ENCODE assay signal across 16 mouse cellular contexts in the genomic region with DNA sequence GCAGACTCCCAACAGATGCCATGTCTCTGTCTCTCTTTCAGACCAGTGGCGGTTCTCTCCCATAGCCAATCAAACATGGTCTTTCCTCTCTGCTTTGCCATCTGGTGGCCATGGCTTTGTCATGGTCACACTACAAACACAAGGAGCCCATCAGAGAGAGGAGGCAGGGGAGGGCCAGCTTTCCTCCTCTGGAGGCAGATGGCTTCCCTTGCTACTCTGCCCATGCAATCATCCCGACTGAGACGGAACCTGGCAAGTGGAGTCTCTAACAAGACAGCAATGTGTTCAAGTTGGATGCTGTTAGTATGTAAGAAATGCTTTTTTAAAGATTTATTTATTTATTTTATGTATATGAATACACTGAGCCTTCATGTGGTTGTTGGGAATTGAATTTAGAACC. TPM values are rescaled to one million over a fixed set of nuclear protein-coding genes. Genes with fewer than 3 reads are reported as not detected.
"Had no signal": no experiment of that assay in that cellular context is flagged by ENCODE, and none has a peak within 500 bp of the region (broad histone marks: within the 10 kb centered on the region; RNA-seq: fewer than 3 reads in every experiment).

No protein-coding gene starts in this region.

- H3K36me3 ChIP-seq: limb, embryonic 12.5 days; midbrain, embryonic 15.5 days; neural tube, embryonic 12.5 days; stomach, embryonic 15.5 days had no signal

- H3K27ac ChIP-seq: liver, embryonic 14.5 days; neural tube, embryonic 12.5 days; stomach, embryonic 15.5 days had no signal

- H3K4me2 ChIP-seq: limb, embryonic 12.5 days; midbrain, embryonic 11.5 days; midbrain, embryonic 15.5 days; neural tube, embryonic 12.5 days; stomach, embryonic 15.5 days had no signal

- DNase-seq: kidney, adult 8-10 months; layer of hippocampus, adult 9-11 months; layer of hippocampus, postnatal 36 days; lung, adult 2 months had no signal

- H3K4me1 ChIP-seq: stomach, embryonic 15.5 days had no signal

- H3K4me3 ChIP-seq: limb, embryonic 12.5 days; midbrain, embryonic 15.5 days; neural tube, embryonic 12.5 days; stomach, embryonic 15.5 days had no signal

- ATAC-seq: lung, postnatal 0 days had no signal

- H3K9ac ChIP-seq: limb, embryonic 12.5 days; liver, embryonic 14.5 days; midbrain, embryonic 15.5 days; neural tube, embryonic 12.5 days; stomach, embryonic 15.5 days had no signal

- H3K9me3 ChIP-seq: limb, embryonic 12.5 days; midbrain, embryonic 15.5 days; neural tube, embryonic 12.5 days; stomach, embryonic 15.5 days had no signal

- H3K27me3 ChIP-seq: limb, embryonic 12.5 days; midbrain, embryonic 15.5 days; neural tube, embryonic 12.5 days; stomach, embryonic 15.5 days had no signal

RNA-seq across cellular contexts. Expression of a gene that starts 14.8 kb away (rescaled TPM):
- total RNA-seq: layer of hippocampus, postnatal 36 days; left cerebral cortex, adult 8-10 months; left cerebral cortex, postnatal 36 days; megakaryocyte, adult 5-6 weeks; monocyte, adult 5-6 weeks; neutrophil, adult 5-6 weeks had no signal
- polyA plus RNA-seq: liver, embryonic 14.5 days; lung, postnatal 0 days; midbrain, embryonic 11.5 days; midbrain, embryonic 15.5 days; neural tube, embryonic 12.5 days; stomach, embryonic 15.5 days had no signal
